In the genomic region with DNA sequence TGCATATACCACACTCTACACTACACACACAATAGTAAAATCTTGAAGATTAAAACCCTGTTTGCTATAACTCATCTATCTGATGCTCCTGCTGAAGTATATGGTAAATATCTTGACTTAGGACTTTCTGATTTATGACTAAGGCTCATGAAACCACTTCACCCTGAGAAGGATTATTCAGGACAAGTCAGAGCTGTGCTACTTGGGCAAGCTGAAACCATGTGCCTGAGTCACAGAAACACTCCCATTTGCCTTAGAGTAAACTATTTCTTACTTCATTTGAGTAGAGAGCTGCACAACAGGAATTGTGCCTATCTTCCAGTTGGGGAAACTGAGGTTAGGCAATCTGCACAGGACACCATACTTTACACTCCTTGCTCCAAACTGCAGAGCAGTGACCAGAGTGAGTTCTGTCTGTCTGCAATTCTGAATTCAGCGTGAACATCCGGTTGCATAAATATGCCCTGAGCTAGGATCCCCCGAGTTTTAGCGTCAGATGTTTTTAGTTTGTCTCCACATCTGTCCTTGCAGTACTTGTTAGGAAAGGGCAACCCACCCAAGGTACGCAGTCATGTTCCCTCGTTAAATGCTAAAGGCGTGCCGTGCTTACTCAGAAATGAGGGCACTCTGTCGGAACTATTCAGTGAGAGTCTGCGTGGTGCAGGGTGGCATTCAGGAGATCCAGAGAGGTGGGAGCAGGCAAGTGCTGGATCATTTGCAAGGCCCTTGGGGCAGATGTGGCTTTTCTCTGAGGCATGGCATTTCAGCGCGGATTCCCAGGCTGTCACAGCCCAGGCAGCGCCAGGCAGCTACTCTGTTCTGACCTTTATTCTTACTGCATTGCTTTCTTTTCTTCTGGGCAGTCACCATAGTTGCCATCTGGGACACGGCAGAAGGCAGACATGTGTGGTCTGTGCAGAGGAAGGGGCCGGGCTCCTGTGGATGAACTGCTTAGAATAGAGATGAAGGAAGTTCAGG, we compare ENCODE assay signal across 9 mouse cellular contexts.
DNase-seq lines count a peak whose midpoint lies in the region.
"Had no signal": no experiment of that assay in that cellular context is flagged by ENCODE, and none has a peak within 500 bp of the region (broad histone marks: within the 10 kb centered on the region; RNA-seq: fewer than 3 reads in every experiment).

No protein-coding gene starts in this region.

- DNase-seq in right cerebral cortex, postnatal 4 days, result peak; percentile 17
- DNase-seq in right cerebral cortex, adult 2 months (ENCODE audit: low spot score in 2 of 2), result no peak
- peak; percentile 13 for DNase-seq in forelimb bud, embryonic 11.5 days (ENCODE audit: low read depth, low spot score)
- DNase-seq in mesoderm, embryonic 11.5 days (ENCODE audit: low read depth, low spot score), result peak; percentile 48
- no peak for DNase-seq in c-Kit-positive CD71-positive TER-119-positive erythroid progenitor cells, embryonic 14.5 days (ENCODE audit: low spot score)
- no peak for DNase-seq in testis, postnatal 14 days (ENCODE audit: low spot score)
- DNase-seq in urinary bladder, postnatal 10 days (ENCODE audit: low spot score), result no peak
- no peak for DNase-seq in right cerebral cortex, postnatal 36 days (ENCODE audit: low spot score in 2 of 2)
- DNase-seq: heart, postnatal 36 days had no signal

Comparison
In these comparisons a context has a peak if more than half of its experiments do, and no peak if none do; other contexts are left out.
1. DNase-seq: peak in right cerebral cortex, postnatal 4 days (single experiment), forelimb bud, embryonic 11.5 days (single experiment) and mesoderm, embryonic 11.5 days (single experiment); none in right cerebral cortex, adult 2 months (0 of 2), c-Kit-positive CD71-positive TER-119-positive erythroid progenitor cells, embryonic 14.5 days (single experiment), testis, postnatal 14 days (single experiment), urinary bladder, postnatal 10 days (single experiment) and right cerebral cortex, postnatal 36 days (0 of 2).